Mouse (Mus musculus) erythroblast, embryonic 14.5 days (primary cell): ENCODE measurements around the gene Casp7.

Experiments
- GATA1 ChIP-seq: IDR thresholded peaks from 2 replicates; pipeline ENCODE4 v1.6.1; 2012; ENCODE audit warnings: low read length, inconsistent platforms, mixed read lengths
- TAL1 ChIP-seq: IDR thresholded peaks from 3 replicates; pipeline ENCODE4 v1.6.1; 2012; ENCODE audit warnings: low read length, inconsistent platforms, mixed read lengths

DNA sequence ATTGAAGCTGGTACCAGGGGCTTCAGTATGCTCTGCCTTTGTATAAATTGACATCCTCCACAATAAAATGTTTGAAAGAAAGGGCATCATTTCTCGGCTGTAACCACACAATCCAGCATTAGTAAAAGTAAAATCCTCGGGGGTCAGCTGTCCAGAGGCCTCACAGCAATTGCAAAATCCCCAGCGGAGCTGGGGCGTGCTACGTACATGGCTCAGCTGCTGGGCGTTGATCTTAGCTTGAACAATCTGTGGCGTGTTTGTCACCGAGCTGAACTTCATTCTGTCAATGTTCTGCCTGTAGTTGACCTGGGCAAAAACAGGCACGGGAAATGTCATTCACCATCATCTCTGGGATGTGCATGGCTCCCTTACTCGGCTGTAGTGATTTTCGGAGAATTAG lies 30.8 kb upstream of the Casp7 start:
- TF ChIP-seq GATA1 (no peak), TAL1 (no peak)
